Mouse (Mus musculus): ENCODE results near the gene Aldh1a3. TPM values are rescaled to one million over a fixed set of nuclear protein-coding genes. Genes with fewer than 3 reads are reported as not detected.

Aldh1a3 gene
- 6.1 and 10.9 TPM in 2 replicates for total RNA-seq (2021)
- long read RNA-seq, transcript Aldh1a3-201 (13 exons, 3,443 nt) = major isoform, 8 of 9 reads
- long read RNA-seq, partial matches to known transcripts = 1 of 9 reads
- long read RNA-seq, other reads (novel, unspliced or antisense) = 0 of 9 reads

DNA sequence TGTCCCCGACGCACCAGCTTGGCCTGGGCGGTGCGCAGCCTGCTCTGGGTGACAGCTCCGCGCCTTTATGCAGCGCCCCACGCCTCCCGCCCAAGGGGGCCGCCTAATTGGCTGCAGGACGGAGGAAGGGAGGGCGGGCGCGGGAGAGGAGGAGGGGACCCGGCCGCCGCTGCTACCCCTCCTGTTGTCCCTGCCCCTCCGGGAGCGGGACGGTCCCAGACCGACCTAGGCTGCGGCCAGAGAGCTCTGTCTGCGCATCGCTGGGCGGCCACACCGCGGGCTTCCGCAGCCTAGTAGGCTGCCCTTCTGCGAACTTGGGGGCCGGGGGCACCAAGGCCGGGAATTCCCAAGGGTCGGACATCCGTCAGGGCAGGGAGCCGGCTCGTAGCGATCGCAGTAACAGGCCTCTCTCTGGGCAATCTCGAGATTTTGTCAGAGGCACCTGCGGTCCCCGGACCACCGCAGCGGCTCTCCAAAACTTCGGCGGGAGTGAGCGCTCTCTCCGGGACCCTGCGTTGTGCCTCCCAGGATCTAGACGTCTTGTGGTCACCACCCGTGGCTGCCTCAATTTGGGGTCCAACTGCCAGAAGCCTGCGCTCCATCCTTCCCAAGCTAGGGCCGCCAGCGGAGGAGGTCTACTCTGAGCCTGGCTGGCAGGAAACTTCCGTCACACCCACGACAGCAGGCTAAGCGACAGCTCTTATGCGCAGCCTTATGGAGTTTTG is at the start of gene Aldh1a3:
Gene Aldh1a3, minus strand, starts transcription at position 81 of the 725 bp plus-strand sequence.
- DNase-seq = peak; percentile 64

DNA sequence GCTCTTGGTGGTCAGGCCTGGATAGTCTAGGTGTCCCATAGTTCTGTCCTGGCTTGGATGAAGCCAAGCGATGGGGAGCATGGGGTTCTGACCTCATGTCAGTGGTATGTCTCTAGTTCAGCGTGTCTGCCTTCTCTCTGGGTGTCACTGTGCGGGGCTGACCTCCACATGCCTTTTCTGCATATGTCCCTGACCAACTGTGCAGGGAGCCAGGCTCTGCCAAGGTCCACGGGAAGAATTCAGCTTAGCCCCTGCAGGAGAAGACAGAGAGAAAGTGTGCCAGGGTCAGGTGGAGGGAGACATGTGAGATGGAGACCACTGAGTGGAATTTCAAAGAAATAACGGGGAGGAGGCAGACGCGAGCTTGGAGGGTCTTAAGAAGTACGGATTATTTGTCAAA is 49.0 kb upstream of the Aldh1a3 start:
- no peak for DNase-seq

DNA sequence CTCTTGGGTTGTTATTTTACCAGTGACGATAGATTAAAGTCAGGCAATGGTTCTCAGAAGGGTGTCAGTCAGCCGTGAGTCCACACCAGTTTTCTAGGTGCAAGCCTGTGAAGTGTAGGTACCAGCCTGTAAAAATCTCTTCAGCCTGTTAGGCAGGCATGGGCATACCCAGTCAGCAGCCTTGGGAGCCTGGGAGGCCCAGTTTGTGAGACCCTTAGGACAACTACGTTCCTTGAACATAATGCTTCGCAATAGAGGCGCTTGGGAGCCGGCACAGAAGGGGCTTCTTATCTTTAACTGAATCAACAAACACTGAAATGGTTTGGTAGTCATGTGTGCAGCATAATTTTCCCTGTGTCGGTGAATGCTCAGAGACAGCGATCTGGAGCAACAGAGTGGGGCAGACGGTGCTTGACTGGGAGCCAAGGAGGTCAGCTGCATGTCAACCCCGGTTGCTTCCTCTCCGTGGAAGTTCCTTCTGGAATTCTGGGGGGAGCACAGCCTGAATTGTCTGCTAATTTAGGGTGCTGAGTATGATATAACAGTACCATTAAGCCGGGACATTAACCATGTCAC is 44.4 kb upstream of the Aldh1a3 start:
- DNase-seq = no peak

DNA sequence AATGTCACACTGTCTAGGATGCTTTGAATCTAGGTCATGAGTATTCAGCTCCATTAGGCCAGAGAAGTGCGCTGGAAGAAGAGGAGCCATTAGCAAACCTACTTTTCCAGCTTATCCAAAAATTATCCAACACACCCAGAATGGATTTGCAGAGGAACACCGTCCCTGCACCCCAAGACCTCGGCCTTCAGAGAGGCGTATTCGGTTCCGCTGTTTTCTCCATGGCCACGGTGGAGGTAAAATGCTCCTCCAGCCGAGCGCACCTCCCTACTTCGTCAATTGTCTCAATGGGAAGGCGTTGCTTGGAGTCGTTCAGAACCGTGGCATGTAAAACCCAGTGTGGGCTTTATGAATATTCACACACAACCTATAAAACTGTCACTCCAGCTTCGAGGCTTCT is 39.3 kb upstream of the Aldh1a3 start:
- DNase-seq = no peak

DNA sequence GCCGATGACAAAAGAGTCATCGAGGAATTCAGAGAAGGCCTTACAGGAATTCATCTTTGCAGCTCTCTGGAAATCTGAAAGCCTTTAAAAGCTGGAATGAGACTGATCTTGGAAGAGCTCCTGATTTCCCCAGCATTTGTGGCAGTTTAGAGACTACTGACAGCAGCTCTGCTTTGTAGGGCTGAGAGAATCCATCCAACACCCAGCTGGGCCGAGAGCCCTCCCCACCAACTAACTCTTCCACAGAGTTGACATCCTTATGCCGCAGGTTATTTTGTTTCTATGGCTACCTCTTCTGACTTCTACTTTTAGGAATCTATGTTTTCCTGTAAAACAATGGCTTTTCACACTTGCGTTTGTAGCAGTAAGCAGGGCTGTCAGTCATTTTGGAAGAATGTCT is 37.9 kb upstream of the Aldh1a3 start:
- no peak for DNase-seq

DNA sequence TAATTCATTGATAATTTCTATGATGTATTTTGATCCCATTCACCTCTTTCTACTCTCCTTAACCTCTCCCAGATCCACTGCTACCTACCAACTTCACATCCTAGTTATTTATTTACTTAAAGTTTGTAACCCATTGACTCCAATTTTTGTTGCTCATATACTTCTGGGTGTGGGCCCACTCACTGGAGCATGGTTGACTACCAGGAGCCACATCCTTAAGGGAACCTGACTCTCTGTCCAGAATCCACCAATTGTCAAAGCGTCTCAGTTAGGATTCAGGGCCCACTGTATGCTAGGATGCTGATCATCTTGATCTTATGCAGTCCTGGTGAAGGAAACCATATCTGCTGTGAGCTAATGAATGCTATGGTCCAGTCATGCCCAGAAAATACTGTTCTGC is 35.8 kb upstream of the Aldh1a3 start:
- DNase-seq = no peak

DNA sequence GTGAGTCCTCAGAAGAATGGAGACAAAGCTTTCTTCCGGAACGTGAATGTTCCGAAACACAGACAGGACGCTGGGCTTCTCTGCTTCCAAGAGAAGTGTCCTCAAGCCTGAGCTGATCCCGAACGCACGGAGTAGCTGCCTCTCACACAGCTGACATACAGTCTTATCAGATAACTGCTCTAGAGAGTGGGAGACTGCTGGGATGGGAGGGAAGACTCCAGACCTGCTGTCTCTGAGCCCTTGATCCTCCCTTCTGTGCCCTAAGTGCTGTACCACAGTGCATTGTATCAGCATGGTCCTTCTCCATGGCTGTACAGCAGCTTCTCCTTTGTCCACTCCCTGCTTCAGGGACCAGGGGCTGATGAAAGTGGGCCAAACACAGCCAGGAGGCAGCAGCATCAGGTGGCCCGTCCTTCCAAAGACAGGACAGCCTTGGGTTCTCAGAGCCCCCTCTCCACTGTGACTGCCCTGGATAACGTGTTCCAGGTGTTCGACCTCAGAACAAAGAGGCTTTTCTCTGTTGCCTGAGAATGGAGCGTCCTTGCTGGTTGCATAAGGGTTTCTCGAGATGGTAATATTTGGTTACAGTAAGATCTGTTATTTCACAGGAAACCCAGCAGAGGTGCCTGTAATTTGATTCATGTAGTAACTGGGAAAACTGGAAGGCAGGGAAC is 24.4 kb upstream of the Aldh1a3 start:
- no peak for DNase-seq

DNA sequence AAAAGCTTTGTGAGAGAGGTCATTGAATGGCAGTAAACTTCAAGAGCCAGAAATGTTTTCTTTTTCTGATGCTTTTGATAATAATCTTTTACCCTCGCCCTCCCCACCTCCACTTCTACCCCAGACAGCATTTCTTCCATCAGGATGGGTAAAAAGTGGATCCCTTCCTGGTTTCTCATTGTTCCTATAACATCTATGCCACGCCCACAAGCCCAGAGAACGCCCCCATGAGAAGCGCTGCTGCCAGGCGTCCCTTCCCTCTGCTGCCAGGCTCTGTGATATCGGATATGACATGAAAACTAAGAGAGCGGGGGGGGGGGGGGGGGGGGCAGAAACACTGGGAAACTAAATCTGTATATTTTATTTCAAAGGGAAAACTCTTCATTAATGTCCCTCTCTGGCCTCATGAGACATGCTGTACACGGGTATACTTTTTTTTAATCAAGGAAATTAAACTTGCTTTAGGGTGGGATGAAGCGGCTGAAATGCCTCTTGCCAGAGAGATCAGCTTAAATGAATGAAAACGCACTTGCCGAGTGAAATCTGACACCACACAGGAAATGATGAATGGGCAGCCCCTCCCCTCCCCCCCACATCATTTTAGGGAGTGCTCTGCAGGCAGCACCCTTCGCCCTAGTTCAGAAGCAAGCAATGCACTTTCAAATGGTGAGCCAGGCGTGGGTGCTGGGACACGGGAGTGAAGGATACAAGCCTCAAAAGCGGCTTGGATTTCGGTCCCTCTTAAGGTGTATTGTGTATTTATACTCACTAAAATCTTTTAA is 22.8 kb upstream of the Aldh1a3 start:
- peak; percentile 17 for DNase-seq

DNA sequence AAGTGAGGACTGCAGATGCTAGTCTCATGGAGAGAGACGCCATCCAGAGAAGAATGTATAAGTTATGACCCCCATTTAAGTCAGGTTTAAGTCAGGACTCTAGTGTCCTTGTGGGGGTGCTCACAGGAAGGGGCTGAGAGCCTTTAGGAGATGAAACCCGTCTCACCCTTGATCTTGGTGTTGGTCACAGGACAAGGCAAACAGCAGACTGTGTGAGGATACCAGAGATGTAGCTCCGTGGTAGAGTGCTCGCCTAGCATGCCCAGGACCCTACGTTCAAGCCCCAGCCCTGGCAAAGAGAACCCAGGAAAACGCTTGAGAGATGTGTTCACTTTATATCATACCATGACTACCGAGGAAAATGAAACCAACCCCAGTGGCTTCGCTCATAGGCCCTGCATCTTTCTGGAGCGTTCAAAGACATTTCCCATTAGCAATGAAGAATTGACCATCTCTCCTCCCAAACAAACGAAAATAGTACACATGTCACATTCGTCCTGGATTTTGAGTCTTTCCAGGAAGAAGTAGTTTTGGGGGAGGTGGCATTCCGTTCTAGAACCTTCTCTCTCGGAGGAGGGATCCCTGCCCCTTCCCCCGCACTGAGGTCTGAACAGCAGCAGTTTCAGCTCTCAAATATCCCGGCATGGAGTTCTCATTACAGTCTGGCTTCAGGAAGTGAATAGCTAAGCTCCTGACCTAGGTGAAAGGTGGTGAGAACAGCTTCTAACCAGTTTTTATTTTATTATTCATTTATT is 21.6 kb upstream of the Aldh1a3 start:
- no peak for DNase-seq

DNA sequence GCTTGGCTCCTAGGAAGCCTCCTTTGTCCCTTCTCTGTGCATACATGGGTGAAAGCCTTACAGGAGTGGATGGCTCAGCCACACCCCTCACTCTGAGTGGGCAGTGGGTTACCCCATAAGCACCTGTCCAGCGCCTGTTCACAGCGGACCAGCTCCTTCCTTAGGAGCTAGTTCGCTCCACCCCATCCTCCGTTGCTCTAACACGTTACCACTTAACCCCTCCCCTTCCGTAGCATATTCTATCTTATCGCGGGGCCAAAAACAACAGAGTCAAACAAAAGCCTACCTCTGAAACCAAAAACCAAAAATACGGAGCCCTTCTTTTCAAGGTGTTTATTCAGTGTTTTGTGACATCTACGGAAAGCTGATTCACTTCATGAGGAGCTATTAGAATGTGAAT is 21.0 kb upstream of the Aldh1a3 start:
- no peak for DNase-seq

DNA sequence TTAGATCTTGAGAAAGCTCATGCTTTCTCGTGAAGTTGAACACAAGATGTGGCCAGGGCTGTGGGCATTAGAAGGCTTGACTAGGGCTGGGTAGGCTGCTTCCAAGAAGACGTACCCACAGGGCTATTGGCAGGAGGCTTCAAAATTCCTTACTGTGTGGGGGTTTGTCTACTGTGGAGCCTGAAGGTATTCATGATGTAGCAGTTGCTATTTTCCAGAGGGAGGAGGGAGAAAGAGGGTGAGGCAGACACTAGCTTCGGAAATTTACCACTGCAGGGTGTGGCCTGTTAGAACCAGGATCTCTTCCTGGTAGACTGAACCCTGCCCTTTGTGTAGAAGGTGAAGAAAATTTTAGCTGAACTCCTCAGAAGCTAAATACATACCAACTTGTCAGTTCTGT is 19.5 kb upstream of the Aldh1a3 start:
- DNase-seq = no peak

DNA sequence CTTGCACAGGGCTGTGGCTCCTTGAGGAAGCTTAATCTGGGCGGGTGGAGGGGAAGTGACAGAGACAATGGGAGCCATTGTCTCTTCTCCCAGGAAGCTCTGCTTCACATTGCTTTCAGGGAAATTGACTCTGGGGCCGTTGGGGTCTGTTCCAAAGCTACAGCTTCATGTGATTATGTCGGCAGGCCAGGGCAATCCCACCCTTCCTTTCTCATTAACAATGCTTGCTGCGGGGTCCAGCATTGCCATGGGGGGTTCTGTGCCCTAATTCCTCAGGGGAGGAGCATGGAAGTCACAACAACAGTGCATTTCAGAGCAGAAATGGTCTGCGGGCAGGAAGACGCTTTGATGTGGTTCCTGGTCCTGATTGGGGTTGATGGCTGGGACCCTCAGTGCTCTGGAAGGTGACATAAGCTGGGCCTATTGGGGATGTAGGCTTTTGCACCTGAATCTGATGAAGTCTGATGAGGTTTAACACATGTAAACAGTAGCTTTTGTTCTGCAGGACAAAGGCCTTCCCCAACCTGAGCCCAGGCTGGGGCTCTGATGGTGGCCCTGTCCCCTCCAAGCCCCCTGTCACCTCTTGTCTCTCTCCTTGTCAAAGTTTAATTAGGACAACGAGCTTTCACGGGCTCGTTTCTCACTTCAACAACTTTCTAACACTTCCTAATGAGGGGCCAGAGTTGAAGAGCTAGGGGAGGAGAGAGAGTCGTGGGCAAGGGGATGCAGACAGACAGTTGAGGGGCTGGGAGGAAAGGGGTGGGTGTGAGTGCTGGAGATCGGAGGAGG is 18.0 kb upstream of the Aldh1a3 start:
- no peak for DNase-seq

DNA sequence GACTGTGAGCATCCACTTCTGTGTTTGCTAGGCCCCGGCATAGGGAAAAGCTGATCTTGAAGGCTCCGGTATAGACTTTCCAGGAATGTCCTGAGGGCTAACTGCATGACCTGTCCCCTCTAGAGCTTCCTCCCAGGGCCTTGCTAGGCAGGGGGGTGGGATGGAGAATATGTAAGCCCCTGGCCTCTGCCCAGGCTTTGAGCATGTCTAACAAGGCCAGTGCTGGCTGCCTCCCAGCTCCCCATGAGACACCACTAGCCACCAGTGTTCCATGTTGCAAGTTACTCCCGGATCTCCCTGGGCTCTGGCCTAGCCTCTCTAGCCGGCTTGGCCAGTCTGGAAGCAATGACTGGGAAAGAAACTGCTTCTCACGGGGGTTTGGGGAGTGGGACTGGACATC is 17.4 kb upstream of the Aldh1a3 start:
- no peak for DNase-seq

DNA sequence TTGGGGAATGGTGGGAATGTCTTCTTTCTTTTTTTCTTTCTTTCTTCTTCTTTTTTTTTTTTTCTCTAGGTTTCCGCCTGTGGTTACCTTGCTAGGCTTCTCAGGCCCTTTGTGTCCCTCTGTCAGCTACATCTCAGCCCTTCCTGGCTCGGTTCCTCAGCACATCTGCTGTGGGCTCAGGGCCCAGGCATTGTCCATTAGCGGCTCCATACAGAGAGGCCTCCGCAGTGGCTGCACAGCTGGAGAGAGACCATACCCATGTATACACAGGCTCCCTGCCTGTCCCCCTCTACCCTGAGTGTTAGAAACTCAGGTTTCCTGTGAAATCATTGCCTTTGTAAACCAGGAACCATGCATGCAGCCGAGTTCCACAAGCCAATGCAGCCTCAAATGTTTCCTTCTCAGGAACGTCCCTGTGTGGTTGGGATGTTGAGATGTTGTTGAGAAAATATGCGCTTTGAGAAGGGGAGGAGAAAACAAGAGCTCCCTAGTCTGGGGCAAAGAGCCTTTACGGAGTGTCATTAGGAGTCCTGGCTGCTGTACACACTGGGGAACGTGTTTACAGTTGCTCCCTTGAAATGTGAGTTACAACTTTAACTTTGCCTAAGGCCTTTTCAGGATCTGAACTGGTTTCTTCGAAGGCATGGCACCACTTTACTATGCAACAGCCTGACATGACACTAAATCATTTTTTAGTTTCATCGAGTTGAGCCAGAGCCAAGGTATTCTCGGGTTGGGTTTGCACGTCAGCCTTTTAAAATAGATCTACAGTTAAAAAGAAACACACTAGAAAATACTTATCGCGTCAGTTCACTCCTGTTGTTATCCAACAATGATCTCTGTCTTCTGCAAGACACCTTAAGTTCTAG is 15.4 kb upstream of the Aldh1a3 start:
- no peak for DNase-seq

DNA sequence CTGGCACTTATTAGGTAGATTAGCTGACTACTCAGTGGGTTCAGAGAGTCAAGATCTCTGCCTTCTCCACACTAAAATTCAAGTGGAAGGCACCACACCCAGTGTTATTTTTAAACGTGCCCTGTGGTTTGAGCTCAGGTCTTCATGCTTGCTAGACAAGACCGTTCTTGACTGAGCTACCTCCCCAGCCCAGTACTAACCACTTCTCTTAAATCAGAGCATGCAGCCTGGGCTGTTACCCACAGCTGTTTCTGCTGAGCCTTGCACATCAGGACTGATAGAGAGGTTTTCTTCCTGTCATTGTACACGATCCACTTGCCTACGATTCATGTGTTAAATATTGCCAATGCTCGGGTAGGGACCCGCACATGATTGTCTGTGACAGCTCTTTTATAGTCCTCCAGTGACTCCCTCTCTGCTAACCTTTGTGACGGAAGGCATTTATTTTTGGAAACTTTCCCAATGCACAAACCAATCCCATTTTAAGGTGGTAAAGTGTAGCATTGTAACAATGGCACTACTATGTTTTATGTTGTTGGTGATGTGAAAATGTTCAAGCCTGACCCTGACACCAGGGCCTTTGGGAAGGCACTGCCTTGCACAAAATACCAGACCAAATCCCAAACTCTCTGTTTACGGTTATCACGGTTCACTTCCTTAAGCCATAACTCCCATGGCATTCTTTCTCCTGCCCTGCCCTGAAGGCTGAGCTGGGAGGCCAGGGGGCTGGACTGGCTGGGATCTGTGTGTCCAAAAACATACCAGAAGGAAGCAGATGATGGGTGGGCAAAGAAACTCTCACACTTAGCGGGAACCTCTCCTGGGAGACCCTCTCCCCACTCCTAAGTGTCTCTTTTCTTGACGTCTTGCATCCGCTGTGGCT is 11.7 kb upstream of the Aldh1a3 start:
- no peak for DNase-seq

DNA sequence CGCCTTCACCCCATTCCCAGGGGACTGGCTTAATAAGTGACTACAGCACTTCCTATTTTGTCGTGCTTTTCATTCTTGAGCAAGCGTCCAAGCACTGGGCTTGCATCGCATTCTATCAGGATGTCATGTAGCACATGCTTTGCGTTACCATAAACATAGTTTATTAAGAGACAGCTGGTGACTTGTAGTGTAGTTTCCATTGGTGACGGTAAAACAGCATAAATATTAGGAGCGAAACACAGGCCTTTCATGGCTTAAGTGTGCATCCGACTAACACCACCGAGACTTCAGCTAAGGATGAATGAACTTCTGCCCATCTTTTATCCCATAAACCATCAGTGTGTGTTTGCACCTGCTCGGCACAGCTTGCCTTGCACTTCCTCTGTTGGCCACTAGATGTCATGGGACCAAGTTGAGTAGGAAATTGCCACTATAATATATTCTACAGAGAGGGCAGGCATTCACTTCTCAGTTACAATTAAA is 7.2 kb upstream of the Aldh1a3 start:
- peak; percentile 70 for DNase-seq

DNA sequence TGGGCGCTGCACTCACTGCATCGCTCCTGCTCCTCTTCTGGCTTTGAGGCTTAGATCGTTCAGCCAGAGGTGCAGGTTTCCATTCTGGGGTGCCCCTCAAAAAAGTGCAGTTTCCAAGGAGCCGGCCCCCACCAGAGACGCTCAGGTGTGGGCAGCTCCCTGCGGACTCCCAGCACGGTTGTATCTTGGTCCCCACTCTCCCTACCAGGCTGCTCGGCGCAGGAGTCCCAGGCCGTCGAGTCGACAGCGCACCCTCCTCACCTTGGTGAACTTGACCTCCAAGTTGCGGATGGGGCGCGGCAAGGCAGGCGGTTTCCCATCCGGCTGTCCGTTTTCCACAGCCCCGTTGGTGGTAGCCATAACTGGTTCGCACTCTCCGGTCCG is 272 bp downstream of the Aldh1a3 start:
- no peak for DNase-seq

DNA sequence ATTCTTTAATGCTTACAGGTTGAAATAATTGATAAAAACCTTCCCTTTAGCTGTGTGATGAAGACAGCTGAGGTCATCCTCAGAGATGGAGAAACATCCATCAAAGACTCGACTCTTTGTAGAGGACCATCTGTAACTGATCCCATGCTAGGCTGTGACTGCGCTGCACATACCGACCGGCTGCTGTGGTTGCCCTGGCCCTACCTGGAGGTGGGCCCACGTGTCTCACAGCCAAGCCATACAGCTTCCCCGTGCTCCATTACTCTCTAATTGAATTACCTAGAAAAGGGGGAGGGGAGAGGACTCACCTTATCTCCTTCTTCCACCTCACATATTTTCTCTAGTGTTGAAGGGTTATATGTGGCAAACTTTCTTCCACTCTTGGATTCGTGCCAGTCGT is 5.4 kb downstream of the Aldh1a3 start:
- no peak for DNase-seq

DNA sequence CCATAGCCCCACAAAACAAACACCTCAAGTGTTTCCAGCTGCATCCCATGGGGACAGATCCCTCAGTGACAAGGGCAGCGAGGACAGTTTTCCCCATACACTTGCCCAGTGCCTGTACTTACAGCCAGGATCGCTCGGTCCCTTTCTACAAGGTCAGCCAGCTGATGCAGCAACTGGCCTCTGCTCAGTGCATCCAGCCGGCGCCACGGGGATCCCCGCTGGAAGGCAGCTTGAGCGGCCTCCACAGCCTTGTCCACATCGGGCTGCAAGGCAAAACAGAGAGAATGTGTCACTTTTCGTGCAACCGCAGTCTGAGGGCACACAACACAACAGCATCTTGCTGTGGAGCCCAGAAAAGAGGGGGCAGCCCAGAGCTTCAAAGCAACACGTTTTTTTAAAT is 8.3 kb downstream of the Aldh1a3 start:
- DNase-seq = peak; percentile 58

All from adrenal gland, postnatal 25 days (tissue).